Mouse (Mus musculus) gastrocnemius, postnatal 4 days (tissue): ENCODE results near the gene Adamts5. TPM values are rescaled to one million over a fixed set of nuclear protein-coding genes. Genes with fewer than 3 reads are reported as not detected.

Source experiments
- DNase-seq, 2 experiments: peaks; one replicate each; pipeline ENCODE4 v3.0.0; 2021 to 2022; ENCODE audit warnings: low spot score in 2 of 2, mixed read lengths in 2 of 2
- total RNA-seq, 2 experiments: library from RNA; stranded (reverse); gene quantifications; 2 replicates each; pipeline ENCODE4 v1.2.3; 2021

Adamts5 gene
- total RNA-seq, 2 experiments from 2014 or later, result 17.6 to 20.0 TPM

DNA sequence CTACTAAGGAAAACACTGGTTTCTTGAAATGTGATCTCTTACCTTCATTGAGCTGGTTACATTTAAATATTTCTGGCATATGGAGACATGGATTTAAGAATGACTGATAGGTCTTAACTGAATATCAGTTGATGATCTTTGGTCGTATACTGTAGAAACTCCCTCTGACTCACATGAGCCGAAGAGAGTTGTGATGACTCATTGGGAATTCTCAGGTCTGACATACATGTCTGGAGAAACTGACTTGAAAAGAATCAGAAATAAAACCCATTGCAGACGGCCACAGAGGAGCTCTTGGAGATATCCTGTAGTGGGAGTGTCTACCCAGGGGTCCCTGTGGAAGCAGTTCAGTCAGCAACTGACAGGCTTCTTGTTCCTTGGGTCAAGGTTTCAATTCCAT, 74.6 kb downstream of the Adamts5 start:
- no peak for DNase-seq

GRCm38 (mm10) chr16:85822330-85822916, 79.2 kb downstream of the Adamts5 start:
- no peak for DNase-seq

DNA sequence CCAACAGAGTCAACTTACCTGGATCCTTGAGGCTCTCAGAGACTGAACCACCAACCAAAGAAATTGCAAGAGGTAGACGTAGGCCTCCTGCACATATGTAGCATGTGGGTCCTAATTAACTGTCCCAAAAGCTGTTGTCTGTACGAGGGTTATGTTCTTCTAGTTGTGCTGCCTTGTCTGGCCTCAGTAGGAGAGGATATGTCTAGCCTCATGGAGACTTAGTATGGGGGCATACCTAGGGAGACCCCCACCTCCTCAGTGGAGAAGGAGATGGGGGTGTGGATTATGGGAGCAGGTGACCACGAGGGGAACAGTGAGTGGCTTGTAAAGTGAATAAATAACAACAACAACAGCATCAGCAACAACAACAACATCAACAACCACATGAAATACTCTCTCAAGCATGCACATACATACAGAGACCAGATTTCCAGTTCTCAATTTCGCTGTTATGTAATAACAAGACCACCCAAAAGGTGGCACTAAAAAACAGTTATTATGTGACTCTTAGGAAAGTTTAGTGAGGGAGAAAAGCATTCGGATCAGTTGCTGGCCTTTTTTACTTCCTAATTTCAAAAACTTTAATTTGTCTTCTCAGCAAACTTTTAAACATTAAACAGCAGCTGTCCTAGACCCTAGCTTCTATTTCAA, 81.7 kb downstream of the Adamts5 start:
- no peak for DNase-seq

DNA sequence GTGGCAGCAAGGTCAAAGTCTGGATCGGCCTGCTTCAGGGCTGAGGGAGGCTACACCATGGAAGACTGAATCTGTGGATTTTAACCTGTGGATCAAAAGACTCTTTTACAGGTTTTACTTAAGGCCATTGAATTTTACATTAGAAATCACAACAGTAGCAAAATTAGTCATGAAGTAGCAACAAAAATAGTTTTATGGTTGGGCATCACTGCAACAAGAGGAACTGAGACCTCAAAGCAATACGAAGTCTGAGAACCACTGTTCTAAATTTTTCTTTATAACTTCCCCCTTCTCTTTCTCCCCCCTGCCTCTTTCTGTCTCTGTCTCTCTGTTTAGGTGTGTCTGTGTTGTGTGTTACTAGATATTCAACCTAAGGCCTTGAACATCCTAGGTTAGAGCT, 87.5 kb downstream of the Adamts5 start:
- DNase-seq, result no peak

DNA sequence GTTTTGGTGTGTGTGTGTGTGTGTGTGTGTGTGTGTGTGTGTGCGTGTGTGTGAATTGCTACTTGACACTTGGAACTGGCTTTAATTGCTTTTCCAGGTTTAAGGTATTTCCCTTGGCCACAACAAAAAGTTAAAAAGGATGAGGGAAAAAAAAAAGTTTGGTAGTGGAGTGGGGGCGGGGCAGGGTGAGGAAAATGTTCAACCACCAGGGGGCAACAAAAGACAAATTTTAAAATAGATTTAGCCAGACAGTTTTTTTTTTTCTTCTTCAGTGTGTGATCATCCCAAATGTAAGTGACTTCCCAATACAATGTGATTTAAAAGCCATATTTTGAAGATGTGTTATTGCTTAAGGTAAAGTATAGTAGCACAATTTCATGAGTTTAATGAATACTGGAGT, 94.0 kb downstream of the Adamts5 start:
- DNase-seq, result peak; percentile 47 to 66

- peak; percentile 24 to 63 for DNase-seq
Observed at GRCm38 (mm10) chr16:85807072-85807471, 94.6 kb downstream of the Adamts5 start.

Other genes with a start within 250 kb of the Adamts5 start
- gene Adamts1, start 98.7 kb downstream of the Adamts5 start, total RNA-seq, result 10 to 100 TPM; 29.1 to 30.3 TPM